Mouse (Mus musculus) liver, postnatal 0 days (tissue): ENCODE data around the gene March10.
A peak's percentile ranks its signal among the peaks of the same experiment; 100 is the strongest.

Experiments used
- CTCF ChIP-seq: sonication (generic); IDR thresholded peaks from 2 replicates; pipeline ENCODE4 v1.5.1; 2016; ENCODE audit warnings: antibody characterized with exemption, low read depth
- EP300 ChIP-seq: IDR thresholded peaks from 2 replicates; pipeline ENCODE4 v1.6.1; 2016; ENCODE audit warnings: antibody characterized with exemption, low read depth, mild to moderate bottlenecking

DNA sequence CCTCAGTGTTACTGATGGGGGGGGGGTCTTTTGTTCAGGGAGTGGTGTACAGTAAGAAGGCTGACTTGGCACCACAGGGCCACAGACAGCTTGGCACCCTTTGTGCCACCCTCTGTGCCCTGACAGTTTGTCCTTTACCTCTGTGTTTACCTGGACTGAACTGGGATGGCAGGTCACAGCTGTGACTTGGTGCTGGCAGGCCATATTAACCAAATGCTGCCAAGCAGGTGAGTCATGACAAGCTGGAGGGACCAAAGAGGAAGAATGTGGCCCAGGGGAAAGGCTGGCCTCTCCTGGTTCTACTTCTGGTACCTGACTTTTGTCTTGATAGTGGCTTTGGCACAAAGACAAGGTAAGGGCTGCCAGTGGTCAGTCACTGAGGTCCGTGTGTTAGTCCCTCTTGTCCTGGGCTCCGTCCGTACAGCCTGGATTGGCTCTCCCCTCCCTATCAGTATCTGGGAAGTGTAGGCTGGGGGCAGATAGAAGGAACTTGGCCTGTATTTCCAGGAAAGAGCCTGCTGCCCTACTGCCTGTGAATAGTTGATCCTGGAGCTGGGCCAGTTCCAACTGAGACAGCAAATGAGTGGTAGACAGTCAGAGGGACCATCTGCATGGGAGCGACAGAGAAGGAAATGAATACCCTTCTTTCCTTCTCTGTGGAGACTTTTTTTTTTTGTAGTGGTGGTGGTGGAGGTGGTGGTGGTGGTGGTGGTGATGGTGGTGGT lies 94.3 kb downstream of the March10 start:
- TF ChIP-seq CTCF (no peak), EP300 (peak; percentile 52)
